Mouse (Mus musculus) embryonic facial prominence, embryonic 15.5 days (tissue): ENCODE measurements around the gene Pde4b. TPM values are rescaled to one million over a fixed set of nuclear protein-coding genes. Genes with fewer than 3 reads are reported as not detected.

Source experiments
- ATAC-seq: fragments of 200-750 bp; cut with Nextera tagmentation; 2 replicates; pipeline ENCODE4 v1.8.0; 2017; ENCODE audit warnings: low read depth, moderate TSS enrichment; ENCODE audit not compliant: insufficient number of reproducible peaks, low FRiP score, low TSS enrichment
- H3K27ac ChIP-seq: fragments of 300-500 bp; sonication (generic); replicated peaks from 2 replicates; pipeline ENCODE4 v1.5.1; 2015; ENCODE audit warnings: mild to moderate bottlenecking, inconsistent platforms
- H3K27me3 ChIP-seq: fragments of 300-500 bp; sonication (generic); 2 replicates; pipeline ENCODE4 v1.6.1; 2015; ENCODE audit warnings: inconsistent platforms
- H3K36me3 ChIP-seq: fragments of 300-500 bp; sonication (generic); 2 replicates; pipeline ENCODE4 v1.6.1; 2015; ENCODE audit warnings: mild to moderate bottlenecking, inconsistent platforms
- H3K4me1 ChIP-seq: fragments of 300-500 bp; sonication (generic); 2 replicates; pipeline ENCODE4 v1.6.1; 2015; ENCODE audit warnings: inconsistent platforms
- H3K4me2 ChIP-seq: fragments of 300-500 bp; sonication (generic); replicated peaks from 2 replicates; pipeline ENCODE4 v1.6.1; 2015; ENCODE audit warnings: mild to moderate bottlenecking, inconsistent platforms
- H3K4me3 ChIP-seq: fragments of 300-500 bp; sonication (generic); replicated peaks from 2 replicates; pipeline ENCODE4 v1.5.1; 2015; ENCODE audit warnings: mild to moderate bottlenecking, inconsistent platforms
- H3K9ac ChIP-seq: fragments of 300-500 bp; sonication (generic); 2 replicates; pipeline ENCODE4 v1.6.1; 2015; ENCODE audit warnings: inconsistent platforms
- H3K9me3 ChIP-seq: fragments of 300-500 bp; sonication (generic); replicated peaks from 2 replicates; pipeline ENCODE4 v1.6.1; 2016; ENCODE audit warnings: inconsistent platforms
- WGBS: fragments of 180-500 bp; shearing (Covaris S2); methylation state at CpG from one replicate; pipeline ENCODE4 v1.1.7; 2015; 5-methylcytosine and 5-hydroxymethylcytosine counted together
- polyA plus RNA-seq: library from polyadenylated mRNA; unstranded; fragments of >200 nt; fragmentation: Nextera tagmentation; extraction: Ambion mirVana; gene quantifications from 2 replicates; pipeline ENCODE4 v1.2.1, GENCODE M21; 2015

Pde4b gene
- polyA plus RNA-seq, 1 experiment from 2014 or later = 17.1 TPM

DNA sequence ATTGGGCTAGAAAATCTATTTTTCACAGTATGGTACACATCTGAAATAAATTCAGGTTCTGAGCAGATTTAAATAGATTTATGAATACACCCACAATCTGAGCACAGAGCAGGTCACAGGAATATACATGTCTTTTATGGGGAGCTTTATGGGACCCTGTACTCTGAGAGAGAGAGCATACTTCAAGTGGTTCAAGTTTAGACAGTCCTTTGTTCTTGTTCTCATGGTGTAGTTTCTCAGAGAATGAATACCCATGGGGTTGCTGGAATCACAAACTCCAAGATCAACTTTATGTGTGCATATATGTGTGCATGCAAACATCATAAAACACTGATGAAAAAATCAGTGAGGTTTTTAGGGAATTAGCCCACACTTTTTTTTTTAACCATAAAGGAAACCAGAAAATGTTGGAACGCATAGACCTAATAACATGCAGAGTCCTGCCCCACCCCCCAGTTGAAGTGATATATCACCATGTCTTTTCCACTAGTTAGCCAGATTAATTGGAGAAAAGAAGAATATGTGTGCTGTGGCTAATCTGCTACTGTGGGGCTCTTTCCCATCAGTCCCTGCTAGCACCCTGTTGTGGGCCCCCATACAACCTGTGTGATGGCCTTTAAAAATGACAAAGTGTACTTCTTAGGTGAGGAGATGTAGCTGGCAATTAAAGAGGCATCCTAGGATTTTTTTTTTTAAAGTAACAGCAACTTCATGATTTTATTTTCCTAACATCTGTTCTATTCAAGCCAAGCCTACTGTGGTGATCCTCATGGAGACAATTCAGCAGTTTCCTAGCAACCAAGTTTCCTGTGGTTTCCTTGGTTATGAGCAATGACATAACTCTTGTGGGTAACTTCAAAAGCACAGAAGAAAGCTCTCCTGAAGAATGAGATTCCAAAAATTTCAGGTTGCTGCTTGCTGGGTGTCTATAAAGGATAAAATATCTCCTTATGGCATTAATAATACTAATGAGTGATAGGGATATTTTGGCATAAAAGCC, 264.4 kb downstream of the Pde4b start:
- Histone ChIP-seq H3K4me2 (no peak overlapping the region), H3K4me3 (no peak overlapping the region), H3K27ac (no peak overlapping the region), H3K36me3 (no peaks in the 10 kb centered on the region), H3K9ac (no peak overlapping the region), H3K4me1 (no peaks in the 10 kb centered on the region), H3K27me3 (no peaks in the 10 kb centered on the region), H3K9me3 (no peaks in the 10 kb centered on the region)
- ATAC-seq = no peak
- 51% methylated on average over 1 of the region's 1 CpGs for WGBS

DNA sequence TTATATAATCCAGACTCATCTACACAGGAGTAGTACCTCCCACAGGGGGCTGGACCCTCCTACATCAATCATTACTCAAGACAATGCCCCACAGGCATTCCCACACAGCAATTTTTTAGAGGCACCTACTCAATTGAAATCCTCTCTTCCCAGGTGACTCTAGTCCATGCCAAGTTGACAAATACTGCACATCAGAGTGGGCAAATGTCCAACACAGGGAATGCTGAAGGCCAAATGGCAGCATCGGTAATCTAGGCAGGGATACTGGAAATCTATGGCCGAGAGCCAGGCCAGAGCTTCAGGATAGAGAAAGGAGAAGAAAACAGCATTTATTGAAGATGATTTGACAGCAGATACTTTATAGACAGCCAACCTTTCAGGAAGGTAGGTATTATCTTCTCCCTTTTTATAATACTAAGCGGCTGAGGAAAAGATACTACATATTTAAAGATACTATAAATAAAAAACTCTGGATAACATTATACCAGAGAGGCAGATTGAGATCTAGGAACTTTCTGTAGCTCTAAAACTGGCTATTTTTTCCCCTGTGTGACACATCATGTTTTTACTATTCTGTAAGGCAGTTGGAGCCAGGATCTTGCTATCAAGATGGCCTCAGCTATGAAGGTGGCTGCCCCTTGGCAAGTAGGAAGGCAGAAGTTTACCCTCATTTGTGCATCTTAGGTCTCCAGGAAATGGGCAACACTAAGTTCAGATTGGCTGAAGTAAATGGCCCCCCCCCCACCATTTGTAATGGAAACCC, 266.5 kb downstream of the Pde4b start:
- H3K27me3 ChIP-seq = no peaks in the 10 kb centered on the region
- no peak for ATAC-seq
- no peaks in the 10 kb centered on the region for H3K36me3 ChIP-seq
- 82% methylated on average over 3 of the region's 3 CpGs for WGBS
- no peaks in the 10 kb centered on the region for H3K4me1 ChIP-seq
- no peak overlapping the region for H3K4me3 ChIP-seq
- no peak overlapping the region for H3K9ac ChIP-seq
- no peak overlapping the region for H3K27ac ChIP-seq
- no peaks in the 10 kb centered on the region for H3K9me3 ChIP-seq
- H3K4me2 ChIP-seq = no peak overlapping the region

DNA sequence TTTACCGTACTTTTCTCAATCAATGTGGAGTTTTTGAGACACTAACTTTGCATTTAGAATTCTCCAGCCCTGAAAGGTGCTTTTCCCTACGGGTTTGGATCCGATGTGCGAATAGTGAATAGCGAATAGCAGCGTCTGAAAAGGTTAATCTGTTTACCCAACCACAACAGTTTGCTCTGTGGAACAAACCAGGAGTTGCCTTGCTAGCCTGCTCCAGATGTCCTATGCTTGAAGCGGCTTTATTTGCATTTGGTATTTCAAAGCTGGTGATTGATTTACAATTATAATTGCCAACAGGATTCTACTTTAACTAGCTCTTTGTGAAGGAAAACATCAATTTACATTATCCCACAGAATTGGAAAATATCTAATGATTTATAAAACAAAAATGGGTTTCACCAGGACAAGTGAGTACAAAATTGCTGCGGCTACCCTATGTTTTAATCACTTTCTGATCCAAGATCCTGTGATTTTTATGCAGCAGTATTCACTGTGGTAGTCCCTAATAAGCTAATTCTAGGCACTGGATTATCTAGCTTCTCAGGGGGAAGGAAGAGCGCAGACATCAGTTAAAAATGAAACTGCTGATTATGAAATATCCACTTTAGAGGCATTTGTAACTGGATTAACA, 280.9 kb downstream of the Pde4b start:
- 45% methylated on average over 9 of the region's 9 CpGs for WGBS

DNA sequence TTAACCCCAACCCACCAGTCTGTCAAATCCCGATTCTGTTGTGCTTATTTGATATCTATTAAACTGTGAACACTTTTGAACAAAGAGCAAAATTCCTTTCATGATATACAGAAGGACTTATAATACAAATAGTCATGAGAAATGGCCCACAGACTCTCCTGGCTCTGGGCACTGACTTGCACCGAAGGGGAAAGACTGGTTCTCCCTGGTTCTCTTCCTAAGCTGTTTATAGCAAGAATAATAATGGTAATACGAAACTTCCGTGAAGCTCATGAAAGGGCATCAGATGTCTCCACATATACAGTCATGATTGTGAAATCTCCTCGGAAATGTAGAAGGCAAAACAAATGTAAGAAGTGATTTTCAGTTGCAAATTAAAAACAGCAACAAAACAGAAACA, 287.3 kb downstream of the Pde4b start:
- Histone ChIP-seq H3K27ac (no peak overlapping the region), H3K4me3 (no peak overlapping the region), H3K27me3 (no peaks in the 10 kb centered on the region), H3K9me3 (no peaks in the 10 kb centered on the region), H3K36me3 (no peaks in the 10 kb centered on the region), H3K9ac (no peak overlapping the region), H3K4me2 (no peak overlapping the region), H3K4me1 (no peaks in the 10 kb centered on the region)
- ATAC-seq = no peak
- WGBS = 36% methylated on average over 5 of the region's 5 CpGs

More for the DNA sequence above, 280.9 kb downstream of the Pde4b start:
- no peaks in the 10 kb centered on the region for H3K36me3 ChIP-seq
- no peaks in the 10 kb centered on the region for H3K9me3 ChIP-seq
- no peak overlapping the region for H3K4me2 ChIP-seq
- H3K9ac ChIP-seq = no peak overlapping the region
- no peak overlapping the region for H3K4me3 ChIP-seq
- no peaks in the 10 kb centered on the region for H3K4me1 ChIP-seq
- ATAC-seq = no peak
- H3K27ac ChIP-seq = no peak overlapping the region
- H3K27me3 ChIP-seq = no peaks in the 10 kb centered on the region

DNA sequence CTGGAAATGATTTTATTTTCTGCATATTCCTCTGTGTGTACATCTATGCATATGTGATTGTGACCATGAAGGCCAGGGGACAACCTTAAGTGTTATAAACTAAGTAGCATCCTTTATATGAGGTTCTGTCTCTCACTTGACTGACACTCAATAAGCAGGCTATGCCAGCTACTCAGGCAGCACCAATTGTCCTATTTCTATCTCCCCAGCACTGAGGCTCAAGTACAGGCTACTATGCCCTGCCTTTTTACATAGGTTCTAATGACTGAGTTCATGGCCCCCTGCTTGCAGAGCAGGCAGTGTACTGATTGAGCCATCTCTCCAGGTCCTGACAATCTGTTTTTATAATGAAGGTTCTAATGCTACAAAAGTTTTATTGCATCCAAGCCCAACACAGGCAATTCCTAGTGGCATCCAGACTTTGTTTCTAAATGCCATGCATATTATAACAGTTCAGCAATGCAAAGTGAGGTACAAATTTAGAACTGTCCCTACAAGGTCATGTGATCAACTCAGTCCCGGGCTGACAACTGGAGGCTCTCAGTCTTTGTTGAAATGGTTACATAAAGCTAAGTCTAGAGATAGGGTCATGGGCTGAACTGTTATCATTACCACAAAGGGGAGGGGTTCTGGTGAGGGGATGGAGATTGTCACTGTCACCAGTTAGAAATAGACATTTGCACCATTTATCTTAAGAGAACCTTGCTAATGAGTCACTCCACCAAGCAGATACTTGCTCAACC, 295.6 kb downstream of the Pde4b start:
- no peaks in the 10 kb centered on the region for H3K9me3 ChIP-seq
- no peak for ATAC-seq
- no peak overlapping the region for H3K4me2 ChIP-seq
- H3K9ac ChIP-seq = no peak overlapping the region
- H3K27ac ChIP-seq = no peak overlapping the region
- WGBS = 56% methylated on average over 1 of the region's 1 CpGs
- H3K27me3 ChIP-seq = no peaks in the 10 kb centered on the region
- H3K4me1 ChIP-seq = no peaks in the 10 kb centered on the region
- no peaks in the 10 kb centered on the region for H3K36me3 ChIP-seq
- no peak overlapping the region for H3K4me3 ChIP-seq

DNA sequence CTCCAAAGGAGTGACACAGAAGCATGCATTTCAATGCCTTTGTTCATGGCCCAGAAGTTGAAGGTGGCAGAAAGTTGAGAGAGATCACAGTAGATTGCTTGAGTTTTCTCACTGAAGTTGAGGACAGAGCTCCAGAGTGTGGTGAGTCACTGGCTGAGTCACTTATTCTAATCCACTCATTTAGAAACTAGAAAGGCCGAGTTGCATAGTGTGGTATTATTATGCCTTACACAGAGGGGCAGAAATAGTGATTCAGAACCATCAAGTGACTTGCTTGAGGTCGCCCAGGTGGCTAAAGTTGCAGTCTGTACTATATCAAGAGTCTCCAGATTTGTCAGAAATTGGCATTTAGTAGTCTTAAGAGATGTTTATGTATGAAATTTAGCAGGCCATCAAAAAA, 306.3 kb downstream of the Pde4b start:
- Histone ChIP-seq H3K4me3 (no peak overlapping the region), H3K36me3 (no peaks in the 10 kb centered on the region), H3K27me3 (no peaks in the 10 kb centered on the region), H3K9me3 (no peaks in the 10 kb centered on the region), H3K9ac (no peak overlapping the region), H3K27ac (no peak overlapping the region), H3K4me1 (no peaks in the 10 kb centered on the region), H3K4me2 (no peak overlapping the region)
- ATAC-seq = no peak
- WGBS = 71% methylated on average over 2 of the region's 2 CpGs

DNA sequence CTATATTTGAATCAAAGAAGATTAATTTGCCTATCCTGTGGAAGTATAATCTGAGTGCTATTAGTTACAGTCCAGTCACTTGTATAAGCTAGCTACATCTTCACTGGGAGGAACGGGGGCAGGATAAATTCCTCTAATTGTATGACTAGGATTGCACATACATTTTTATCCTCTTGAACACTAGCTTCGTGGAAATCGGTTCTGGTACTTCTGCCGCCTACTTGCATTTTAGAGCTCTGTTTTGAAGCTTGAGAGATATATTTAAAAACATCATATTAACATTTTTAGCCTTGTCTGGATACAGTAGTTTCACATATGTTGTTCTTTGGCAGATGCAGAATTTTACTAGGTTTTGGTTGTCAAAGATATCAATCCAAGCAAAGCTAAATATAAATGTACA, 310.0 kb downstream of the Pde4b start:
- H3K4me2 ChIP-seq = no peak overlapping the region
- no peaks in the 10 kb centered on the region for H3K27me3 ChIP-seq
- no peak for ATAC-seq
- H3K36me3 ChIP-seq = no peaks in the 10 kb centered on the region
- no peaks in the 10 kb centered on the region for H3K4me1 ChIP-seq
- WGBS = 80% methylated on average over 4 of the region's 4 CpGs
- H3K9ac ChIP-seq = no peak overlapping the region
- no peak overlapping the region for H3K27ac ChIP-seq
- H3K4me3 ChIP-seq = no peak overlapping the region
- no peaks in the 10 kb centered on the region for H3K9me3 ChIP-seq

DNA sequence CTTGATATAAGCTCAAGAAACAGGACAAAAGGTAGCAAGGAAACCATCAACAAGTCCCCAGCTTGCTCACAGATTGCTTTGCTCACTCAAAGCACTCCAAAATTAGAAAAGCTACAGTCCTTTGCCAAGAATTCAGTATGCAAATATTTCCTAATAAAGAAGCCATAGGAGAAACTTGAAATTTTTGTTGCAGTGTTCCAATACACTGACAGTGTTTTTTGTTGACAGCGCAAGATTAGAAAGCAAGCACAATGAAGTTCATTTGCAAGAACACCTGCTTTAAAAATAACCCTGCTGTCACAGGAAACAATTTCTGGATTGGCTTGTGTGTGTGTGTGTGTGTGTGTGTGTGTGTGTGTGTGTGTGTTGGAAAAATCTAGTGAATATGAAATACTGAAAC, 311.2 kb downstream of the Pde4b start:
- ATAC-seq = no peak
- H3K9me3 ChIP-seq = no peaks in the 10 kb centered on the region
- no peaks in the 10 kb centered on the region for H3K27me3 ChIP-seq
- H3K36me3 ChIP-seq = no peaks in the 10 kb centered on the region
- H3K9ac ChIP-seq = no peak overlapping the region
- H3K27ac ChIP-seq = no peak overlapping the region
- no peaks in the 10 kb centered on the region for H3K4me1 ChIP-seq
- no peak overlapping the region for H3K4me3 ChIP-seq
- WGBS = 91% methylated on average over 1 of the region's 1 CpGs
- no peak overlapping the region for H3K4me2 ChIP-seq

DNA sequence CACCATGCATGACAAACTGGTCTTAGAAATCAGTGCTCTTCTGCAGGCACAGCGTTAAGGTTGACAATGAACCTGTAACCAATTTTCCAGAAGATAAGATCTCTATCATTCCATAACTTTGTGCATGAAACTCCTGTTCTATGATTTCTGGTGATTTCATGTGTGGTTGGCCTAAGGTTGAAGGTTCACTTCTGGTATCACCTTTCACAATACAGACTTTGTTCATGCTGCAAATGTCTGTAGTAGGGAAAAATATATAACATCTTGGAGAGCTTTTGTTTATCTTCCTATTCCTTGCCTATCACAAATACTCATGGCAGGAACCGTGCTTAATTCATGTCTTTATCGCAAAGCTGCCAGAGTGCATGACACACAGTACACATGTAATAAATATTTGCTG, 319.5 kb downstream of the Pde4b start:
- Histone ChIP-seq H3K27ac (no peak overlapping the region), H3K4me1 (no peaks in the 10 kb centered on the region), H3K4me3 (no peak overlapping the region), H3K36me3 (no peaks in the 10 kb centered on the region), H3K9ac (no peak overlapping the region), H3K9me3 (no peaks in the 10 kb centered on the region), H3K4me2 (no peak overlapping the region), H3K27me3 (no peaks in the 10 kb centered on the region)
- WGBS = 39% methylated on average over 3 of the region's 3 CpGs
- no peak for ATAC-seq

DNA sequence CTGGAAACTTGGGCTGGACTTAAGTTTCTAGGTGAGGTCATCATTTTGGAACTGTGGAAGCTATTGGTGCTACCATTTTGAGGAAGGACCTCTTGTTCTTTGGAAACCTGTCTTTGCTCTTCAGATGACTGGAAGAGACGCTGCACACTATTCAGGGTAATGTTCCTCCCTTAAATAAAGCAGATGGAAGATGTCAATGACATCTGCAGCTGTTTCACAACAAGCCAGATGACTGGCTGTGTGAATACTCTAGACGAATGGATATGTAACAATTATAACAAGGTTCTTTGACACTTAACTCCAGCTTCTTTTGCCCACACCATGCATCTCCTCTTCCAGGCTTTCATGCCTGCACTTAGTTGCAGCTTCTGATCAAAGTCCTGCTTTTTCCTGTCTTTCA, 320.8 kb downstream of the Pde4b start:
- WGBS = 62% methylated on average over 2 of the region's 2 CpGs
- H3K4me2 ChIP-seq = no peak overlapping the region

DNA sequence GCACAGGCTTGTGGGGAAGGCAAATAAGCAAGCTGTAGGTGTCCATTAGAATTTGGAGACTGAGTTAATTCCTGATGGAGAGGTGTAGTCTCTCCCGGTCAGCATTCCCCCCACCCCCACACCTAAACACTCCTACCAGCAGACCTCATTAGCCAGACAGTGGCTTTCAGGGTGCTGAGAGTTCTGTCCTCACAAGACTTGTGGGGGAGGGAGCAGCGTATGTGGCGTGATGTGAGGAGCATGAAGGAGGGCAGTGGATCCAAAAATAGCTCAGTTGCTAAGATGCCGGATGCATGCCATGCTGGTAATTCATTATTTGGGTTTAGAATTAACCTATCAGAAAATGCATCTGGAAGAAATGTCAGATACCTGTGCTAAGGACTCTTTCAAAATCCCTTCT, 321.6 kb downstream of the Pde4b start:
- Histone ChIP-seq H3K4me1 (no peaks in the 10 kb centered on the region), H3K36me3 (no peaks in the 10 kb centered on the region), H3K27ac (no peak overlapping the region), H3K27me3 (no peaks in the 10 kb centered on the region), H3K4me3 (no peak overlapping the region), H3K4me2 (no peak overlapping the region), H3K9me3 (no peaks in the 10 kb centered on the region), H3K9ac (no peak overlapping the region)
- ATAC-seq = no peak
- 41% methylated on average over 4 of the region's 4 CpGs for WGBS

More for the DNA sequence above, 320.8 kb downstream of the Pde4b start:
- no peaks in the 10 kb centered on the region for H3K4me1 ChIP-seq
- no peaks in the 10 kb centered on the region for H3K36me3 ChIP-seq
- no peak overlapping the region for H3K4me3 ChIP-seq
- H3K27me3 ChIP-seq = no peaks in the 10 kb centered on the region
- no peaks in the 10 kb centered on the region for H3K9me3 ChIP-seq
- ATAC-seq = no peak
- no peak overlapping the region for H3K27ac ChIP-seq
- no peak overlapping the region for H3K9ac ChIP-seq
